Mouse (Mus musculus) ES-Bruce4 (cell line): ENCODE results near the gene Vash1.

Experiments used
- CTCF ChIP-seq: IDR thresholded peaks from one replicate; pipeline ENCODE4 v1.8.1; 2011; ENCODE audit warnings: low read depth, low read length
- EP300 ChIP-seq: IDR thresholded peaks from 2 replicates; pipeline ENCODE4 v1.6.1; 2011; ENCODE audit warnings: low read depth, low read length; ENCODE audit not compliant: insufficient read depth
- POLR2A ChIP-seq: IDR thresholded peaks from one replicate; pipeline ENCODE4 v1.8.1; 2011; ENCODE audit warnings: low read length; ENCODE audit not compliant: insufficient read depth

DNA sequence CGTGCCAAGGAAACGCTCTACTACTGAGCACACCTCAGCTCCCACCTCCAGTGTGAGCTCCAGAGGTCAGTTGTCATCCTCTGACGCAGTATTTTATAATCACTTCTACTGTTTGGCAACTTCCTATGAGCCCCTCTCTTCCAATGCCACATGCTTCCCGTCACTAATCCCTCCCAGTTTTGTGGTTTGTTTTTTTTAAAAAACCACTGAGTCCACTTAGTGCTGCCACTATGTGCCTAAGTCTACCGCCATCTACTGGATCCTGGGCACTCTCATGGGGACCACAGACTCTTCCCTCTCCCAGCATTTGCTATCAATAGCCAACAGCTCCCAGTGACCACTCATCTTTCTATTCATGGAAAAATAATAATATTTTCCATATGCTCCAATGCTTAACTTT lies 35.5 kb downstream of the Vash1 start:
- TF ChIP-seq POLR2A (no peak), CTCF (peak; percentile 34), EP300 (no peak)
